Mouse (Mus musculus) liver, embryonic 15.5 days (tissue): Measurements from ENCODE around the gene Osbpl2. TPM values are rescaled to one million over a fixed set of nuclear protein-coding genes. Genes with fewer than 3 reads are reported as not detected.

Experiments
- ATAC-seq: fragments of 200-750 bp; cut with Nextera tagmentation; 2 replicates; pipeline ENCODE4 v1.8.0; 2017; ENCODE audit warnings: moderate number of reproducible peaks, mild to moderate bottlenecking, moderate library complexity; ENCODE audit not compliant: insufficient read depth
- H3K27ac ChIP-seq: fragments of 300-500 bp; sonication (generic); replicated peaks from 2 replicates; pipeline ENCODE4 v1.5.1; 2015; ENCODE audit warnings: mild to moderate bottlenecking, inconsistent platforms
- H3K27me3 ChIP-seq: fragments of 300-500 bp; sonication (generic); 2 replicates; pipeline ENCODE4 v1.6.1; 2015; ENCODE audit warnings: mild to moderate bottlenecking, inconsistent platforms
- H3K36me3 ChIP-seq: fragments of 300-500 bp; sonication (generic); replicated peaks from 2 replicates; pipeline ENCODE4 v1.6.1; 2015; ENCODE audit warnings: moderate library complexity, mild to moderate bottlenecking, inconsistent platforms
- H3K4me1 ChIP-seq: fragments of 300-500 bp; sonication (generic); replicated peaks from 2 replicates; pipeline ENCODE4 v1.6.1; 2015; ENCODE audit warnings: inconsistent platforms
- H3K4me2 ChIP-seq: fragments of 300-500 bp; sonication (generic); 2 replicates; pipeline ENCODE4 v1.6.1; 2015; ENCODE audit warnings: moderate library complexity, mild to moderate bottlenecking, inconsistent platforms
- H3K4me3 ChIP-seq: fragments of 300-500 bp; sonication (generic); replicated peaks from 2 replicates; pipeline ENCODE4 v1.5.1; 2015; ENCODE audit warnings: mild to moderate bottlenecking, inconsistent platforms
- H3K9ac ChIP-seq: fragments of 300-500 bp; sonication (generic); 2 replicates; pipeline ENCODE4 v1.6.1; 2015; ENCODE audit warnings: moderate library complexity, mild to moderate bottlenecking, inconsistent platforms
- H3K9me3 ChIP-seq: fragments of 300-500 bp; sonication (generic); replicated peaks from 2 replicates; pipeline ENCODE4 v1.6.1; 2016; ENCODE audit warnings: inconsistent platforms
- WGBS: fragments of 180-500 bp; shearing (Covaris S2); methylation state at CpG from one replicate; pipeline ENCODE4 v1.1.7; 2015; ENCODE audit warnings: mixed read lengths; ENCODE audit not compliant: insufficient replicate concordance; 5-methylcytosine and 5-hydroxymethylcytosine counted together
- microRNA-seq: library from miRNA; unstranded; fragments of <30 nt; microRNA quantifications from one replicate; pipeline ENCODE4, GENCODE M21; 2016
- polyA plus RNA-seq: library from polyadenylated mRNA; unstranded; fragments of >200 nt; fragmentation: Nextera tagmentation; extraction: Ambion mirVana; gene quantifications from 2 replicates; pipeline ENCODE4 v1.2.1, GENCODE M21; 2015

Osbpl2 gene
- polyA plus RNA-seq, 1 experiment from 2014 or later, result 9.4 TPM

GRCm38 (mm10) chr2:180204501-180204900 is 85.4 kb downstream of the Osbpl2 start:
- 81% methylated on average over 9 of the region's 9 CpGs for WGBS

GRCm38 (mm10) chr2:180205083-180205955 is 86.2 kb downstream of the Osbpl2 start:
- no peak for ATAC-seq
- no peaks in the 10 kb centered on the region for H3K9me3 ChIP-seq
- H3K4me3 ChIP-seq, result no peak overlapping the region
- no peaks in the 10 kb centered on the region for H3K27me3 ChIP-seq
- H3K27ac ChIP-seq, result no peak overlapping the region
- no peak overlapping the region for H3K4me2 ChIP-seq
- H3K36me3 ChIP-seq, result no peaks in the 10 kb centered on the region
- no peak overlapping the region for H3K9ac ChIP-seq
- no peaks in the 10 kb centered on the region for H3K4me1 ChIP-seq
- 73% methylated on average over 12 of the region's 12 CpGs for WGBS

More at GRCm38 (mm10) chr2:180204501-180204900, 85.4 kb downstream of the Osbpl2 start:
- H3K4me2 ChIP-seq, result no peak overlapping the region
- no peak overlapping the region for H3K27ac ChIP-seq
- H3K9ac ChIP-seq, result no peak overlapping the region
- no peaks in the 10 kb centered on the region for H3K9me3 ChIP-seq
- no peaks in the 10 kb centered on the region for H3K4me1 ChIP-seq
- ATAC-seq, result no peak
- H3K27me3 ChIP-seq, result no peaks in the 10 kb centered on the region
- no peak overlapping the region for H3K4me3 ChIP-seq
- H3K36me3 ChIP-seq, result no peaks in the 10 kb centered on the region

GRCm38 (mm10) chr2:180205956-180206280 is 86.8 kb downstream of the Osbpl2 start:
- H3K36me3 ChIP-seq, result no peaks in the 10 kb centered on the region
- no peak overlapping the region for H3K4me3 ChIP-seq
- H3K4me2 ChIP-seq, result no peak overlapping the region
- ATAC-seq, result no peak
- H3K4me1 ChIP-seq, result no peaks in the 10 kb centered on the region
- H3K9ac ChIP-seq, result no peak overlapping the region
- H3K27me3 ChIP-seq, result no peaks in the 10 kb centered on the region
- H3K9me3 ChIP-seq, result no peaks in the 10 kb centered on the region
- no peak overlapping the region for H3K27ac ChIP-seq
- WGBS, result 68% methylated on average over 2 of the region's 2 CpGs

GRCm38 (mm10) chr2:180207840-180208239 is 88.7 kb downstream of the Osbpl2 start:
- no peak overlapping the region for H3K9ac ChIP-seq
- H3K27ac ChIP-seq, result no peak overlapping the region
- H3K4me3 ChIP-seq, result no peak overlapping the region
- no peak overlapping the region for H3K4me2 ChIP-seq
- H3K9me3 ChIP-seq, result no peaks in the 10 kb centered on the region
- 0 out of 2 replicates have a peak, but pooled peaks have one; percentile 5 for ATAC-seq
- no peaks in the 10 kb centered on the region for H3K36me3 ChIP-seq
- WGBS, result 61% methylated on average over 7 of the region's 7 CpGs
- no peaks in the 10 kb centered on the region for H3K4me1 ChIP-seq
- H3K27me3 ChIP-seq, result no peaks in the 10 kb centered on the region

- no peaks in the 10 kb centered on the region for H3K27me3 ChIP-seq
- no peak for ATAC-seq
- no peaks in the 10 kb centered on the region for H3K36me3 ChIP-seq
- H3K9ac ChIP-seq, result no peak overlapping the region
- WGBS, result 52% methylated on average over 1 of the region's 1 CpGs
- no peak overlapping the region for H3K4me2 ChIP-seq
- H3K27ac ChIP-seq, result no peak overlapping the region
- no peak overlapping the region for H3K4me3 ChIP-seq
- no peaks in the 10 kb centered on the region for H3K9me3 ChIP-seq
- H3K4me1 ChIP-seq, result no peaks in the 10 kb centered on the region
Measured at GRCm38 (mm10) chr2:180208976-180209375, 89.9 kb downstream of the Osbpl2 start.

- H3K4me1 ChIP-seq, result peaks cover 12% of the 10 kb centered on the region; the same call in 1 of the 2 replicates
- ATAC-seq, result no peak
- no peak overlapping the region for H3K27ac ChIP-seq
- no peaks in the 10 kb centered on the region for H3K9me3 ChIP-seq
- no peak overlapping the region for H3K4me3 ChIP-seq
- H3K36me3 ChIP-seq, result no peaks in the 10 kb centered on the region
- no peak overlapping the region for H3K9ac ChIP-seq
- no peak overlapping the region for H3K4me2 ChIP-seq
- 68% methylated on average over 3 of the region's 3 CpGs for WGBS
- no peaks in the 10 kb centered on the region for H3K27me3 ChIP-seq
Measured at GRCm38 (mm10) chr2:180212255-180212654, 93.1 kb downstream of the Osbpl2 start.

Small RNAs within 50 kb of the gene (microRNA-seq; reads per million reads assigned to microRNA genes)
- gene Mir7005, result not detected

Other genes starting within 250 kb of the Osbpl2 start
- 1.7 and 1.9 TPM in 2 replicates for gene Taf4, start 142.7 kb upstream of the Osbpl2 start, polyA plus RNA-seq
- gene Lsm14b, start 94.3 kb upstream of the Osbpl2 start, polyA plus RNA-seq, result 1.3 TPM in 2 replicates
- 241 and 252 TPM in 2 replicates for gene Psma7, start 76.9 kb upstream of the Osbpl2 start, polyA plus RNA-seq
- 0.75 and 0.88 TPM in 2 replicates for gene Ss18l1, start 76.8 kb upstream of the Osbpl2 start, polyA plus RNA-seq
- 11.1 and 12.5 TPM in 2 replicates for gene Mtg2, start 48.7 kb upstream of the Osbpl2 start, polyA plus RNA-seq
- gene Hrh3, start 14.8 kb upstream of the Osbpl2 start, polyA plus RNA-seq, result not detected in 2 replicates
- 107 and 109 TPM in 2 replicates for gene Adrm1, start 52.2 kb downstream of the Osbpl2 start, polyA plus RNA-seq
- 1.6 and 1.9 TPM in 2 replicates for gene Lama5, start 106.6 kb downstream of the Osbpl2 start, polyA plus RNA-seq
- gene Rps21, start 138.1 kb downstream of the Osbpl2 start, polyA plus RNA-seq, result 223 and 320 TPM in 2 replicates
- 3.4 and 3.5 TPM in 2 replicates for gene Cables2, start 154.2 kb downstream of the Osbpl2 start, polyA plus RNA-seq
- gene Rbbp8nl, start 170.6 kb downstream of the Osbpl2 start, polyA plus RNA-seq, result not detected in 2 replicates
- 0.25 and 0.37 TPM in 2 replicates for gene Gata5, start 215.4 kb downstream of the Osbpl2 start, polyA plus RNA-seq